Mouse (Mus musculus) testis, adult 2 months (tissue): ENCODE measurements at regions not wholly inside any gene's neighbourhood (a gene's known extent, or its start where the extent isn't known, plus 50 kb on each side); places are given as distances from the start of the nearest gene placed in this dataset.
"Not testable (repeated sequence)": the region's sequence is repeated elsewhere in the genome, so short reads cannot be mapped to it uniquely, and the experiment has no call there.

Experiments
- CTCF ChIP-seq: fragments of 200-500 bp; IDR thresholded peaks from 2 replicates; pipeline ENCODE4 v1.5.1; 2012; ENCODE audit warnings: low read depth, mild to moderate bottlenecking, inconsistent platforms, low read length, moderate library complexity; ENCODE audit not compliant: control insufficient read depth, insufficient read depth, insufficient replicate concordance
- POLR2A ChIP-seq: fragments of 200-500 bp; IDR thresholded peaks from 2 replicates; pipeline ENCODE4 v1.6.1; 2012; ENCODE audit warnings: low read depth, mild to moderate bottlenecking, inconsistent platforms, low read length, moderate library complexity; ENCODE audit not compliant: control insufficient read depth

DNA sequence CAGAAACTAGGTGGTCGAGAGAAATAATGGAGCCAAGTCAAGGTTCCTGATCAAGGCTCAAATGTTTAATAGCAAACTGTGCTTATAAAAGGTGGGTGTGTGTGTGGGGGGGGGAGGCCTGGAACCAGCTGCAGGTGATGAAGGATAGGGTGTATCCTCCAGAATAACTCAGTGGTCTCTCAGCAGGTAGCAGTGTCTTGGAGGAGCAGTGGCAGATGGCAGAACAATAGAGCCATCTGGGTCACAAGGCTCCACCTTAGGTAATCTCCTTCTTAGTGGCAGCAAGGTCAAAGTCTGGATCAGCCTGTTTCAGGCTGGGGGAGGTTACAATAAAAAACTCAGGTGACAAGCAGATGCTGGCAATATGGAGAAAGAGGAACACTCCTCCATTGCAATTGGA lies 221.4 kb downstream of the Tbl1xr1 start:
- not testable (repeated sequence) for TF ChIP-seq POLR2A, CTCF
